Mouse (Mus musculus): ENCODE data around the gene Npr3. TPM values are rescaled to one million over a fixed set of nuclear protein-coding genes. Genes with fewer than 3 reads are reported as not detected.
A peak's percentile ranks its signal among the peaks of the same experiment; 100 is the strongest.

The Npr3 gene
- polyA plus RNA-seq, 1 experiment from 2014 or later, result 9.1 TPM

GRCm38 (mm10) chr15:11908166-11908565 is 1.1 kb upstream of the Npr3 start:
- 10% methylated on average over 11 of the region's 11 CpGs for WGBS
- Histone ChIP-seq H3K4me3 (peak overlapping the region; percentile 28), H3K4me2 (peak overlapping the region; percentile 97), H3K36me3 (no peaks in the 10 kb centered on the region), H3K27me3 (replicated peaks) (peaks cover 5% of the 10 kb centered on the region; the same call in 1 of the 2 replicates), H3K9me3 (no peaks in the 10 kb centered on the region), H3K4me1 (peaks cover 26% of the 10 kb centered on the region), H3K27ac (replicated peaks) (no peak overlapping the region), H3K9ac (0 out of 2 replicates have a peak overlapping the region, but pooled peaks have one; percentile 25)
- no peak for ATAC-seq (ENCODE audit: extremely low read depth, insufficient number of reproducible peaks, low FRiP score, low TSS enrichment)

GRCm38 (mm10) chr15:11906021-11906570 is 991 bp downstream of the Npr3 start:
- Histone ChIP-seq H3K4me3 (peak overlapping the region; percentile 75), H3K36me3 (no peaks in the 10 kb centered on the region), H3K9me3 (no peaks in the 10 kb centered on the region), H3K27me3 (replicated peaks) (peaks cover 7% of the 10 kb centered on the region; the same call in 1 of the 2 replicates), H3K9ac (peak overlapping the region; percentile 86), H3K4me2 (peak overlapping the region; percentile 97), H3K27ac (replicated peaks) (peak overlapping the region; percentile 90), H3K4me1 (peaks cover 29% of the 10 kb centered on the region)
- whole genome bisulfite sequencing, result under 1% methylated on average over 36 of the region's 36 CpGs
- ATAC-seq (ENCODE audit: extremely low read depth, insufficient number of reproducible peaks, low FRiP score, low TSS enrichment), result no peak

- H3K4me1 ChIP-seq, result peaks cover 29% of the 10 kb centered on the region
- peak overlapping the region; percentile 86 for H3K9ac ChIP-seq
- peak overlapping the region; percentile 97 for H3K4me2 ChIP-seq
- H3K36me3 ChIP-seq, result no peaks in the 10 kb centered on the region
- WGBS, result under 1% methylated on average over 87 of the region's 90 CpGs
- H3K27ac ChIP-seq (replicated peaks), result peak overlapping the region; percentile 90
- H3K4me3 ChIP-seq, result peak overlapping the region; percentile 75
- no peak for ATAC-seq (ENCODE audit: extremely low read depth, insufficient number of reproducible peaks, low FRiP score, low TSS enrichment)
- H3K27me3 ChIP-seq (replicated peaks), result peaks cover 7% of the 10 kb centered on the region; the same call in 1 of the 2 replicates
- H3K9me3 ChIP-seq, result no peaks in the 10 kb centered on the region
These were observed 2.0 kb downstream of the Npr3 start for GRCm38 (mm10) chr15:11904848-11905672.

- no peak; the same call in 1 of the 2 replicates for ATAC-seq (ENCODE audit: extremely low read depth, insufficient number of reproducible peaks, low FRiP score, low TSS enrichment)
- no peaks in the 10 kb centered on the region for H3K36me3 ChIP-seq
- H3K4me1 ChIP-seq, result peaks cover 29% of the 10 kb centered on the region
- under 1% methylated on average over 48 of the region's 48 CpGs for WGBS
- H3K27me3 ChIP-seq (replicated peaks), result peaks cover 7% of the 10 kb centered on the region; the same call in 1 of the 2 replicates
- H3K4me2 ChIP-seq, result peak overlapping the region; percentile 97
- H3K4me3 ChIP-seq, result peak overlapping the region; percentile 75
- H3K9ac ChIP-seq, result peak overlapping the region; percentile 86
- no peaks in the 10 kb centered on the region for H3K9me3 ChIP-seq
- peak overlapping the region; percentile 90 for H3K27ac ChIP-seq (replicated peaks)
These were observed 2.8 kb downstream of the Npr3 start for GRCm38 (mm10) chr15:11904043-11904847.

- Histone ChIP-seq H3K36me3 (no peaks in the 10 kb centered on the region), H3K9me3 (no peaks in the 10 kb centered on the region), H3K4me1 (peaks cover 27% of the 10 kb centered on the region), H3K4me3 (peak overlapping the region; percentile 75), H3K27ac (replicated peaks) (peak overlapping the region; percentile 90), H3K27me3 (replicated peaks) (peaks cover 7% of the 10 kb centered on the region; the same call in 1 of the 2 replicates), H3K9ac (peak overlapping the region; percentile 86), H3K4me2 (peak overlapping the region; percentile 97)
- ATAC-seq (ENCODE audit: extremely low read depth, insufficient number of reproducible peaks, low FRiP score, low TSS enrichment), result no peak
- 5% methylated on average over 34 of the region's 34 CpGs for WGBS
These were observed 3.7 kb downstream of the Npr3 start for GRCm38 (mm10) chr15:11903196-11904042.

GRCm38 (mm10) chr15:11897617-11898016 is 9.5 kb downstream of the Npr3 start:
- Histone ChIP-seq H3K27me3 (replicated peaks) (no peaks in the 10 kb centered on the region), H3K4me2 (peak overlapping the region; percentile 39)

GRCm38 (mm10) chr15:11897162-11897561 is 9.9 kb downstream of the Npr3 start:
- no peak; the same call in 1 of the 2 replicates for ATAC-seq (ENCODE audit: extremely low read depth, insufficient number of reproducible peaks, low FRiP score, low TSS enrichment)
- Histone ChIP-seq H3K9me3 (0 out of 2 replicates have a peak, but pooled peaks cover 3% of the 10 kb centered on the region), H3K27me3 (replicated peaks) (no peaks in the 10 kb centered on the region), H3K4me3 (no peak overlapping the region), H3K4me1 (peaks cover 22% of the 10 kb centered on the region), H3K9ac (0 out of 2 replicates have a peak overlapping the region, but pooled peaks have one; percentile 3), H3K27ac (replicated peaks) (peak overlapping the region; percentile 57), H3K36me3 (peaks cover 15% of the 10 kb centered on the region), H3K4me2 (peak overlapping the region; percentile 39; the same call in 1 of the 2 replicates)
- WGBS, result 31% methylated on average over 5 of the region's 5 CpGs

More at GRCm38 (mm10) chr15:11897617-11898016, 9.5 kb downstream of the Npr3 start:
- no peak overlapping the region for H3K9ac ChIP-seq
- 73% methylated on average over 8 of the region's 8 CpGs for WGBS
- peak overlapping the region; percentile 53; the same call in 1 of the 2 replicates for H3K27ac ChIP-seq (replicated peaks)
- no peak overlapping the region for H3K4me3 ChIP-seq
- H3K36me3 ChIP-seq, result peaks cover 15% of the 10 kb centered on the region
- peaks cover 22% of the 10 kb centered on the region for H3K4me1 ChIP-seq
- ATAC-seq (ENCODE audit: extremely low read depth, insufficient number of reproducible peaks, low FRiP score, low TSS enrichment), result no peak
- 0 out of 2 replicates have a peak, but pooled peaks cover 3% of the 10 kb centered on the region for H3K9me3 ChIP-seq

GRCm38 (mm10) chr15:11893969-11894368 is 13.1 kb downstream of the Npr3 start:
- peaks cover 22% of the 10 kb centered on the region for H3K4me1 ChIP-seq
- no peak overlapping the region for H3K4me3 ChIP-seq
- H3K27ac ChIP-seq (replicated peaks), result no peak overlapping the region
- 53% methylated on average over 9 of the region's 9 CpGs for WGBS
- H3K9ac ChIP-seq, result no peak overlapping the region
- H3K36me3 ChIP-seq, result peaks cover 21% of the 10 kb centered on the region
- no peak for ATAC-seq (ENCODE audit: extremely low read depth, insufficient number of reproducible peaks, low FRiP score, low TSS enrichment)
- H3K4me2 ChIP-seq, result no peak overlapping the region
- H3K9me3 ChIP-seq, result 0 out of 2 replicates have a peak, but pooled peaks cover 3% of the 10 kb centered on the region
- H3K27me3 ChIP-seq (replicated peaks), result no peaks in the 10 kb centered on the region

- Histone ChIP-seq H3K27me3 (replicated peaks) (no peaks in the 10 kb centered on the region), H3K36me3 (peaks cover 29% of the 10 kb centered on the region), H3K4me1 (peaks cover 8% of the 10 kb centered on the region; the same call in 1 of the 2 replicates), H3K9me3 (0 out of 2 replicates have a peak, but pooled peaks cover 3% of the 10 kb centered on the region), H3K4me3 (no peak overlapping the region), H3K27ac (replicated peaks) (no peak overlapping the region), H3K4me2 (no peak overlapping the region), H3K9ac (no peak overlapping the region)
- WGBS, result 64% methylated on average over 3 of the region's 3 CpGs
- ATAC-seq (ENCODE audit: extremely low read depth, insufficient number of reproducible peaks, low FRiP score, low TSS enrichment), result no peak
These were observed 15.7 kb downstream of the Npr3 start for GRCm38 (mm10) chr15:11891395-11891794.

Data from heart, embryonic 13.5 days (tissue).